Mouse (Mus musculus): ENCODE data around the gene Akap17b.

DNA sequence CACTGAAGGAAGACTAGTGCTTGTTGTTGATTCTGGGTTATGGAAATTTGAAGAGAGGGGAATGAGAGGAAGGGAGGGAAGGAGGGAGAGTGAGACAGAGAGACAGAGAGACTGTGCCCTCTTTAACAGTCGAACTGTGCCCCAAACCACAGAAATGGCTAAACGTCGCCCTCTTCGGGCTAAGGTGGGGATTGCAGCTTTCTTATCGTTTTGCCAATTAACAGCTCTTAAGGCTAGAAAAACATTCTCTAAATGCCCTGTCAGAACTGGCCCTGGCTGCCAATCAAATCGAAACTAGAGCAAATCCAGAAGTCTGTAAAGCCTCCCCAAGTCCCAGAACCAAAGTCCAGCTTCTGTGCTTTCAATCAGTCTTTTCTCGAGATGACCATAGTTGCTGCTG lies 83.5 kb downstream of the Akap17b start:
- TF ChIP-seq POLR2A (IDR thresholded peaks at IDR 0.05; ENCODE audit: low read depth, low read length) = no peak
- TF ChIP-seq CTCF (conservative IDR thresholded peaks at IDR 0.05; ENCODE audit: insufficient read depth, insufficient read length, low read depth, low read length) = peak; percentile 70

Measured in kidney, adult 2 months (tissue).